Mouse (Mus musculus) 416B (cell line): ENCODE data around the gene Phlpp2.

Source experiments
- DNase-seq: peaks from one replicate; pipeline ENCODE4 v3.0.0; 2011; ENCODE audit warnings: low read depth

Gene Phlpp2

DNA sequence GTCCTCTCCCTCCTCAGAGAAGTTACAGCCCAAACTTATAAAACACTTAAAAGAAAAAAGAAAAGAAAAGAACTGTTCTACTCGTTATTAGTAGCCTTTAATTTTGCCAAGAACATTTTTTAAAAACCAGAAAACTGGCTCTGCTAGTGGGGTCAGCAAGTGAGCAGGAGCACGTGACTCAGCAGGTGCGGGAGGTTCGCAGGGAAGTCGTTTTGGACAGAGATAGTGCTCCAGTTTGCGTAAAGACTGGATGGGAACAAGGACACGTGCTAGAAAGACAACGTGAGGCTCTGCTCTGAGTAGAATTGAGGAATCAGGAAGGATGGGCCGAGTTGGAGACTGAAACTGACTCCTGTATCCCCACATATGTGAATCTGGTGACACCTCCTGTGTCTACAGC, 94.6 kb downstream of the Phlpp2 start:
- no peak for DNase-seq

DNA sequence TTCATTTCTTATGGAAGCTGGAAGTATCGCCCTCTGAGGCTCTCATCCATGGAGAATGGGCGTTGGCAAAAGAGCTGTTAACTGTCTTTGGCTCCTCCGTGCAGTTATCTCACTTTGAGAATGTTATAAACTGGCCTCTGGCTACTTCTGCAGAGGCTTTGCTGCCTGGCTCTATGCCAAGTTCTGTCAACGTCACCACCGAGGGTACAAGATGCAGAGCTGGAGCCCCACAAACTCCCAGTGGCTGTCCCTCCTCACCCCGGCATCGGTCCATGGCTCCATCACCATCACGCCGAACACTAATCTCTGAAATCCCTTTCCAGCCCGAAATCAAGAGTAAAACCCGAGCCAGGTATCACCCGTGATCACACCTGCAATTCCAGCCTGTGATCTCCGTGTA, 95.1 kb downstream of the Phlpp2 start:
- DNase-seq, result no peak

DNA sequence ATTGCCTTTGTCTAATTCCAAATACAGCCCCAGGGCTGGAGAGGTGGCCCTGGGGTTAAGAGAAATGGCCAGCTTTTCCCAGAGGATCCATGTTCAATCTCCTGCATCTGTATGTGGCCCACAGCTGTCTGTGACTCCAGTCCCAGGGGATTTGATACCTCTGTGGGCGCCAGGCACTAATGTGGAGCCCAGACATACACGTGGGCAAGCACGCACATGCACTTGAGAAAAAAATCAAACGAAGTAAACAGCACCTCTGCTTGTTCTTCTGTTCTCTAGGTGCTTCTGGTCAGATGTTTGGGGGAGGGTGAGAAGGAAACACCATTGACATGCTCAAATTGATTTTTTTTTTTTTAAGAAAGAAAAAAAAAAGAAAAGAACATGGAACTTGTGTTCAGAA, 95.8 kb downstream of the Phlpp2 start:
- no peak for DNase-seq

DNA sequence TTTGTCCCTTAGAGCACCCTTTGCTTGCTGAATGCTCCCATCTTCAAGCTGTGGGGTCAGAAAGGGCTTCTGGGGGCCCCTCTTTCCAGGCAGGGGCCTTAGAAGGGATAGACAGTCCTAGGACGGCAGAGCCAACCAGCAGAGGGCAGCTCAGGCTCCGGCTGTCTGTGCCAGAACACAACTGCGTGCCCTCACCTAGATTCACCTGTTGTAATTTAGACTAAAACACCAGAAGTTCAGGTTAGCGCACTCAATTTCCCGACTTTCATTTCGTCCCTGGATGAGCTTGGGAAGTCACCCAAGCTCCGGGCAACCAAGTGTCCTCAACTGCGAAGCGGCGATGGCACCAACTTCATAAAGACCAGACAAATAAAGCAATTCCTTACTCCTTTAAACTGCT, 100.5 kb downstream of the Phlpp2 start:
- DNase-seq, result no peak

DNA sequence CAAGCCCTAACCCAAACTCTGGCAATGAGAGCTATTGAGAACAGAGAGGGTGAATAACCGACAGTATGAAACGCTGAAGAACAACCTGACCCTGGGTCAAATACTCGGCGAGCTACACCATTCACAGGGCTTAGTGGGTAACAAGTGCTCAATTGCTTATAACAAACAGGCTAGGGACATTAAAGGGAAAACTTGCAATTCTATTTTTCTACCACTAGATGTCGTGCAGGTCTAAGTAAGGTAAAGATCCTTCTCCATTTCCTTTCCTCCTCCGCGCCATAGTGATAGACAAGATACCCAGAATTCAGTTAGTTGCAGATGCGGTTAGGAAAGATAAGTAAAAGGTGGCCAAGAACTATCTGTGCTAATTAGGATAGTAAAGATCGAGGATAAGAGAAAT, 102.0 kb downstream of the Phlpp2 start:
- DNase-seq, result peak; percentile 72

DNA sequence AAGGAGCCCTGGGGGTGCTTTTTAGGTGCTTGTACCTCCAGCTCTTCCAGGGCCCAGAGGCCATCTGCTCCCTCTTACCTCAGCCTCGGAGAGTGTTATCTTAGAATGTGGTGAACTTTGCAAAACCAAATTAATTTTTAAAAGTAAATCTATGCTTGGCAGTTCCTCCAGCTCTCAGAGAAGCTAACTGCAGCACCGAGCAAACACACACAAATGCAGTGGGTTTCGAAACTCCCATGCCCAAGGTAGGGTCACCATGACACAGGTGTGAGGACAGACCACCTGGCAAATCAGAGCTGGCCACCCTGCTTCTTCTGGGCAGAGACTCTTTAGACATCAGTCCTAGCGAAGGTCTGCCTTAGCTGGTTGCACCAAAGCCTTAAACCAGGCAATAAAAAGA, 104.6 kb downstream of the Phlpp2 start:
- DNase-seq, result no peak

DNA sequence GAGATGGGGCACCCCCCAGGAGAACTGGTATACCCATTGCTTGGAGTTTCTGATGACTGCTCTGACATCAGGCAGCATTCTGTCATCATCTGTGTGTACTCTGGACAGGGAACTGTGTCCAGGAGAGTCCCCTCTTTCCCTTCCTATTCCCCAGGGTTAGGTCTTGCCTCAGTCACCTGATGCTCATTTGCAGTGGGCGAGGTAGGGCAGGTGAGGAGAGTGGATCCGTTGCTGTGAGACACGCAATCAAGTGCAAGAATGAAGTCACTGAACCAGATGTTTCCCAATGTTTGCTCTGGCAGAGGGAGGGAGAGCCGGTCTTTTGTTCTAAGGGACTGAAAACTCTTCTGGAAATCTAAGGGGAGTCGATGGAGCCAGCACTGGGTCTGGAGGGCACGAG, 111.0 kb downstream of the Phlpp2 start:
- no peak for DNase-seq

DNA sequence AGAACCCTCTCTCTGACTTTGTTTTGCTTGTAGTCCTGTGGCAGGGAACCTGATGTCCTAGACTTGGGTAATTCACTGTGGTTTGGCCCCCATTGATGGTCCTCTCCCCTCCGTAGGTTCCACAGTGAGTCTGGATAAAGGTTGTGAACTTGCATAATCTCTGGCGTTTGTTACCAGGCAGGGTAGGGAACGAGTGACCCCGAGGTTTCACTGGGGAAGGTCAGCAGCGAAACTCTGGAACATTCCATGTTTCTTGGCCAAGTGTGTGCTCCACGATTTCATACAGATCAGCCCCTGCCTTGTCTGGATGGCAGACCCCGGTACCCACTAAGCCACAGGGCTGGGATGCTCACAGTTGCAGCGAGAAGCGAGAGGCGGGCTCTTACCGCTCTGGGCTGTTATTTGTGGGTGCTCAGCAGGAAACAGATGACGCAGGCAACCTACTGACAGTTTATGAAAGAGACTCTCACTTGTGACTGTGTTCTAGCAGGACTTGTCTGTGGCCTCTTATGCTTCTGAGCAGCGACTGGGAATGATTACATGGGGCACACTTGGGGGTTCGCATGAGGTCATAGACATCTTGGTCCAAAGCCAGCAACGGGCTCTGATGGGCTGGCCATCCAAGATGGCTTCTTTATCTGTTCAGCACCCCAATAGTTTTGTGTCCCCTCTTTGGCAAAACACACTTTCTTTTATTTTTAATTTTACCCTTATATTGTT, 114.2 kb downstream of the Phlpp2 start:
- DNase-seq, result peak; percentile 6

DNA sequence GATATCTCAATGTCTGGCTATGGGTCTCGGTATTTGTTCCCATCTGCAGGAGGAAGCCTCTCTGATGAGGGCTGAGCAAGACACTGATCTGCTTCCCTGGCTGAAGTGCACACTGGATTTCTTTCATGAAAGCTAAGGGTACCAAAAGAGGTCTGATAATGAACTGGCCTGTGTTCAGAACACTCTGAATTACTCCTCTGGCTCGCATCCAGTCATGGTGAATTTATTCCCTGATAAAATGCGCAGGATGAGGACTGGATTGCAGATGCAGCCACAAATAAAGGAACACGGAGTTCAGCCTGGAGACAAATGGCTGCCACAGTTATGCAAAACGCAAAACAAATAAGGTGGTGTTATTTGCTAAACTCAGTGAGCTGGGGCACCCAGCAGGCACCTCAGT, 115.6 kb downstream of the Phlpp2 start:
- DNase-seq, result no peak

DNA sequence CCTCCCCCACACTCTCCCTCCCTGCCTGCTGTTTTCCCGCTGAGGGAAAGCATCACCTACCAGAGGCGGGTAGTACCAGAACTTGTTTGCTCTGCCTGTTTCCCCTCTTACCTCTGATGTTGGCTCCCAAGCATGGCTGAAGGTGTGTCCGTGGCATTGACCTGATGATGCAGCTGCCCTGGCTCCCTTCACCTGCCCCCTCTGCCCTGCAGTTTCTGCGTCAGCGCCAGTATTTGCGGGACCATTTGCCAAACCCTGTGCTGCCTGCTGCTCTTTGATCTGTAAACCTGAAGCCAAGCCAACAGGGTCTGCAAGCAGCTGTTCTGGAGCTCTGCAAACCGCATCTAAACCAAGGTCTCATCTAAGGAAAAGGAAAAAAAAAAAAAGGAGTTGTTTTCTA, 118.0 kb downstream of the Phlpp2 start:
- DNase-seq, result no peak

DNA sequence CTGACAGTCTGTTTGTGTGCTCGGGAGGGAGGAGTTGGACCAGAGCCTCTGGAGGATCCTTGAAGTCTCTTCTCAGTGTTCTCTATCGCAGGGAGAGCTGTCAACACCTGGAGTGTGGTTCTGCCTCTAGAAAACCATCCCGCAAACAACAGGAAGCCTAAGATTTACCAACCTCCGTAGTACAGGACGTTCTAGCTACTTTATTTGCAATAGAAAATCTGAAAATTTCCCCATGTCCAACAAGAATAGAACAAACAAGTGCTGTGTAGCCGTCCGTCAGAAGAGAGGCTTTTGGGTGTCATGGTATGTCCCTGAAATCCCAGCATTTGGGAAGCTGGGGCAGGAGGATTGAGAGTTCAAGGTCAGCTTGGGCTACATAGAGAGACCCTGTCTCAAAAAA, 119.4 kb downstream of the Phlpp2 start:
- no peak for DNase-seq

DNA sequence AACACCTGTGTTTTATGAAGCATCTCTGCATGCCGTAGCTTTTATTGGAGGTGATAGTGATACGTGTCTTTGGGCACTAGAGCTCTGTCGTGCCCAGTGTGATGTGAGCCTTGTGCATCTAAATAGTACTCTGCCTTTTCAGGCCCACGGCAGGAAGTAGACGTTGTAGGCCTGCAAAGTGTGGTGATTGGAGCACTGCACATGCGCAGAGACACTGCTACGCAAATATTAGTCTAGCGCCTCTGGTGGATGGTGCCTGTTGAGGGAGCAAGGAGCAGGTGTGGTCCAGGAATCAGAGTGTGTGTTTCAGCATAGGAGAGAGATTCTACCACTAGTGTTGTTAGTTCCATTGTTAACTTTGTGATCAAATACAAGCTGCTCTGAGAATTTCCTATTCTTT, 120.8 kb downstream of the Phlpp2 start:
- DNase-seq, result no peak

DNA sequence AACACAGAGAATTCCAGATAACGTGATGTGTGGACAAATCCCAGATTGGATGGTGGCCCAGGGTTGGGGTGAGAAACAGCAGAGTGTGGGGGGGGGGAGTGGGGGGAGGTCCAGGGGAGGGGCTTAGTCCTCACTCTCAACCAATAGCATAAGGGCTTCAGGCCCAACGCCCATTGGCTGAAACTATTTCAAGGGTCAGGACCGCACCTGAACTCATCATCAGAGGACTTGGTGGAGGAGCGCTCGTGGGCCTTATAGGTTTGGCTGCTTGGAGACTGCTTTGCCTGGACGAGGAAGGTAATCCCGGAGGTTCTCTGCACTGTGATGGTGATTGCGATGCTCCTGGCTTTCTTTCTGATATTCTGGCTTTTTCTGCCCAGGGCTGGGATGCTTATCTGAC, 121.9 kb downstream of the Phlpp2 start, which contains the start of gene Tat:
Gene Tat, plus strand, starts transcription at position 214 of the 400 bp plus-strand sequence.
- no peak for DNase-seq

DNA sequence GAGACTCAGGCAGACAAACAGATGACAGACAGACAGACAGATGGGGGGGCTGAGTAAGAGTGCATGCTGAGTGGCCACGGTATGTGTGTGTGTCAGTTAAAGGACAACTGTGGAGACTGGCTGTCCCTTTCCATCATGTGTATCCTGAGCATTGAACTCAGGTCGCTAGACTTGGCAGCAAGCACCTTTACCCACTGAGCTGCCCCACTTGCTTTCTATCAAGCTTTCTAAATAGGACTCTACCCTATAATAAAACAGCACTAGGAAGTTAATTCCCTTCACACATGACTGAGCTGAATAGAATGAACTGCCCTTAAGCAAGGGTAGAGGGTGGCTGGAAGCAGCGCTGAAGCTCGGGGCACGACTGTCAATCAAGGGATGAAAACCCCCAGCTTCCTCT, 123.8 kb downstream of the Phlpp2 start:
- no peak for DNase-seq

DNA sequence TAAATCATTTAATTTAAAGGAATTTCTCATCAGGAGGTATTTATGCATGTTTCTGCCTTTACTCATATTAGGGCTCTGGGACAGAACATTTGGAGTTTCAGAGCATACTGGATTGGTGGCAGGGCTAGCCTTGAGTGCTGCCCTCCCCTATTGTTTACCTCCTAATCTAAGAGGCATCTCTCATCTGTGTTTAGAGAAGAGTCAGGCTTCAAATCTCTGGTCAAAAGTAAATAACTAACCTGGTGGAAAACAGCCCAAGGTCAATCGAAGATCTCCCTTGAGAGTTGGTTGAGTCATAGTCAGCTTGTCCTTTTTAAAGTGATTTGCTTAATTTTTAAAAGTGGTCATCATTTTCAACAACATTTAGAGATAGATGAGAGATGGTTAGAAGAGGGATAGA, 124.6 kb downstream of the Phlpp2 start:
- no peak for DNase-seq
